Mouse (Mus musculus) forebrain, embryonic 14.5 days (tissue): ENCODE data around the gene Cdadc1. TPM values are rescaled to one million over a fixed set of nuclear protein-coding genes. Genes with fewer than 3 reads are reported as not detected.

Source experiments
- ATAC-seq: fragments of 200-750 bp; cut with Nextera tagmentation; 2 replicates; pipeline ENCODE4 v1.8.0; 2017; ENCODE audit warnings: mild to moderate bottlenecking, moderate library complexity
- DNase-seq: peaks from one replicate; pipeline ENCODE4 v3.0.0-alpha.2; 2015; ENCODE audit warnings: low spot score
- H3K27ac ChIP-seq: fragments of 300-500 bp; sonication (generic); 2 replicates; pipeline ENCODE4 v1.5.1; 2014; ENCODE audit warnings: low read depth, mild to moderate bottlenecking, control low read depth, low read length, moderate library complexity
- H3K27me3 ChIP-seq: fragments of 300-500 bp; sonication (generic); replicated peaks from 2 replicates; pipeline ENCODE4 v1.6.1; 2014; ENCODE audit warnings: low read length, control low read depth, mixed read lengths; ENCODE audit not compliant: control insufficient read depth, insufficient read depth
- H3K36me3 ChIP-seq: fragments of 300-500 bp; sonication (generic); 2 replicates; pipeline ENCODE4 v1.6.1; 2014; ENCODE audit warnings: low read length, control low read depth; ENCODE audit not compliant: control insufficient read depth, insufficient read depth
- H3K4me1 ChIP-seq: fragments of 300-500 bp; sonication (generic); 2 replicates; pipeline ENCODE4 v1.6.1; 2014; ENCODE audit warnings: antibody characterized with exemption, low read length, control low read depth; ENCODE audit not compliant: control insufficient read depth, insufficient read depth
- H3K4me2 ChIP-seq: fragments of 300-500 bp; sonication (generic); 2 replicates; pipeline ENCODE4 v1.6.1; 2014; ENCODE audit warnings: mild to moderate bottlenecking, control low read depth, low read length
- H3K4me3 ChIP-seq: fragments of 300-500 bp; sonication (generic); 2 replicates; pipeline ENCODE4 v1.5.1; 2014; ENCODE audit warnings: low read depth, low read length, control low read depth
- H3K9ac ChIP-seq: fragments of 300-500 bp; sonication (generic); 2 replicates; pipeline ENCODE4 v1.6.1; 2014; ENCODE audit warnings: mild to moderate bottlenecking, low read length, control low read depth, moderate library complexity
- H3K9me3 ChIP-seq: fragments of 300-500 bp; sonication (generic); replicated peaks from 2 replicates; pipeline ENCODE4 v1.6.1; 2016; ENCODE audit warnings: low read length, control low read depth, mixed read lengths; ENCODE audit not compliant: control insufficient read depth
- WGBS: fragments of 180-500 bp; shearing (Covaris S2); extraction: QIAGEN DNeasy Blood & Tissue Kit; methylation state at CpG from one replicate; pipeline ENCODE4 v1.1.7; 2014; 5-methylcytosine and 5-hydroxymethylcytosine counted together
- polyA plus RNA-seq: library from polyadenylated mRNA; unstranded; fragments of >200 nt; fragmentation: Nextera tagmentation; extraction: Ambion mirVana; gene quantifications from 2 replicates; pipeline ENCODE4 v1.2.1, GENCODE M21; 2014

Cdadc1 gene
- polyA plus RNA-seq, 1 experiment from 2014 or later: 33.0 TPM

DNA sequence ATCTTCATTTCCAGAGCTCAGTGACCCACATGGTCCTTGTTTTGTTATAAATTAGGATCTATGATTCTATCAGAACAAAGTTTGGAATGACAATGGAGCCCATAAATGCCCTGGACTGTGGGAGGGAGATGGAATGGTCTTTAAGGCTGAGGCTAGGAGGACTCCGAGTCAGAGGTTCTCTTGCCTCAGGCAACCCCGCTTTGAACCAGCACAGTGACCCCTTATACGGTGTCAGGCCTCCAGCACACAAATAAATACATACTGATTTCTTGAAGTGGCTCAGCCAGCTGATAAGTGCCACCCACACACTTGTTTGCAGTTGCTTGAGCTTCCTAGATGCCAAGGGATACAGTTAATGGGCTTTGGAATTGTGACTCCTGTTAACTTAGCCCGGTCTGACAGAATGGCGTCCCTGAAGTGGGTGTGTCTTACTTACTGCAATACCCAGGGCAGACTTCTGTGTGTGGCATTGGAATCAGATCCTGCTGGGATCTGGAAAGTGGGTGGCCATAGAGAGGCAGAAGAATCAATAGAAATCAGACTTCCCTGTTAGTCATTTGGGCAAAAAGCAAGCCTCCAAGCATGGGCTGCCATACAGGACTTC is 35.6 kb upstream of the Cdadc1 start:
- H3K4me1 ChIP-seq: peaks cover 3% of the 10 kb centered on the region; the same call in 1 of the 2 replicates
- WGBS: 66% methylated on average over 5 of the region's 5 CpGs
- DNase-seq: no peak

DNA sequence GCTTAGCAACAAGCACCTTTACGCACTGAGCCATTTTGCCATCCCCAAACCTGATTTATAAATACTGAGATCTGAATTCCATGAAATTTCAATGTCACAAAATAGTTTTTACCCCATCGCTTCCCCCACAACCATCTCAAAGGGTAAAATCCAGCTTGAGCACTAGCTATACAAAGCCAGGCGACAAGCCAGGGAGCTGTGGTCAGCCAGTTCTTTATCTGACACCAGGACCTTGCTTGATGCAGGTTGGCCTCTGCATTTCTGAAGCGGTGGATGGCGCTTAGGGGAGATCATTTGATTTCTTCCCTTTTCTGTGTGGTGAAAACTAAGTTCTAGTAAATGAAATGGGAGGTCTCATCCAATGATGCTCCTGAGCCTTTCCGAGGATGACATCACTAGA is 34.3 kb upstream of the Cdadc1 start:
- H3K36me3 ChIP-seq: peaks cover 28% of the 10 kb centered on the region
- 90% methylated on average over 6 of the region's 6 CpGs for WGBS
- DNase-seq (no peak), ATAC-seq (no peak)
- H3K4me3 ChIP-seq: no peak overlapping the region
- H3K4me1 ChIP-seq: peaks cover 3% of the 10 kb centered on the region; the same call in 1 of the 2 replicates
- H3K9ac ChIP-seq: no peak overlapping the region
- no peak overlapping the region for H3K4me2 ChIP-seq
- H3K9me3 ChIP-seq: no peaks in the 10 kb centered on the region
- no peak overlapping the region for H3K27ac ChIP-seq
- no peaks in the 10 kb centered on the region for H3K27me3 ChIP-seq

More for the DNA sequence above, 35.6 kb upstream of the Cdadc1 start:
- Histone ChIP-seq H3K4me2 (no peak overlapping the region), H3K36me3 (peaks cover 28% of the 10 kb centered on the region), H3K9me3 (no peaks in the 10 kb centered on the region), H3K9ac (no peak overlapping the region), H3K4me3 (no peak overlapping the region), H3K27ac (no peak overlapping the region), H3K27me3 (no peaks in the 10 kb centered on the region)
- ATAC-seq: no peak

DNA sequence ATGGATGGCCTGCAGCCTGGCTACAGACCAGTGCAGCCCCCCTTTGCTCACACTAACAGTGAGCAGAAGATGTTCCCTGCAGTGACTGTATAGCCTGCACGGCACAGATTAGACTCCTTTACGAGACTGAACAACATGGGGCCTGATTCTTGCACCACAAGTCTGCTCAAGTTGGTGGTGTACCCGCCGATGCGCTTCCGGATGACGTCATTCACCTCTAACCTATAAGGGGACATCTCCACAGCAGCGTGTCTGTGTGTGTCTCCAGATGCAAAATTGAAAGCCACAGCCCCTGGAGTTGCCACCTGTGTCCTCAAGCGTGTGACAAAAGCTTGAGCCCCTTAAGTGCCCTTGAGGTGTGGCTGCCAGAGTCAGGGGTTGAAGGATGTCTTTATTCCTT is 32.3 kb upstream of the Cdadc1 start:
- Histone ChIP-seq H3K4me3 (no peak overlapping the region), H3K9me3 (no peaks in the 10 kb centered on the region), H3K4me1 (peaks cover 5% of the 10 kb centered on the region; the same call in 1 of the 2 replicates), H3K27ac (no peak overlapping the region), H3K36me3 (peaks cover 28% of the 10 kb centered on the region), H3K4me2 (peak overlapping the region; percentile 73; the same call in 1 of the 2 replicates), H3K9ac (no peak overlapping the region), H3K27me3 (no peaks in the 10 kb centered on the region)
- ATAC-seq: no peak
- DNase-seq: no peak
- 82% methylated on average over 9 of the region's 9 CpGs for WGBS

DNA sequence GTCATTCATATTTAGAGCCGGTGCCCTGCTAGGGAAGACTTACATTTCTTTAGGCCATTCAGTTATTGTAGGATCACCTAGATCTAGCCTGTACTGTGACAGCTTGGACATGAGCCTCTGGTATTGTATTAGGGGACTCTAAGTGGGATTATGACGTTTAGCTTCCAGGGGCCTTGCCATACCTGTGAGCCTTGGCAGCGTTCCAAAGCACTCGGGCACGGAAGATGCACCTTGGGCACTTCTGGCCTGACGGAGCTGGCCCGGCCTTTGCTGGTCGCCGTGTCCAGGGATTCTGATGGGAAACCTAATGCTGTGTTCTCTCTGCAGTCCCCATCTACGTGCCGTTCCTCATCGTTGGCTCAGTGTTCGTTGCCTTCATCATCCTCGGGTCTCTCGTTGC is 31.5 kb upstream of the Cdadc1 start:
- 66% methylated on average over 15 of the region's 15 CpGs for WGBS
- ATAC-seq (no peak), DNase-seq (no peak)
- Histone ChIP-seq H3K9ac (0 out of 2 replicates have a peak overlapping the region, but pooled peaks have one; percentile 5), H3K4me3 (peak overlapping the region; percentile 71; the same call in 1 of the 2 replicates), H3K27me3 (no peaks in the 10 kb centered on the region), H3K36me3 (peaks cover 28% of the 10 kb centered on the region), H3K27ac (no peak overlapping the region), H3K9me3 (no peaks in the 10 kb centered on the region), H3K4me1 (peaks cover 5% of the 10 kb centered on the region; the same call in 1 of the 2 replicates), H3K4me2 (peak overlapping the region; percentile 73)

DNA sequence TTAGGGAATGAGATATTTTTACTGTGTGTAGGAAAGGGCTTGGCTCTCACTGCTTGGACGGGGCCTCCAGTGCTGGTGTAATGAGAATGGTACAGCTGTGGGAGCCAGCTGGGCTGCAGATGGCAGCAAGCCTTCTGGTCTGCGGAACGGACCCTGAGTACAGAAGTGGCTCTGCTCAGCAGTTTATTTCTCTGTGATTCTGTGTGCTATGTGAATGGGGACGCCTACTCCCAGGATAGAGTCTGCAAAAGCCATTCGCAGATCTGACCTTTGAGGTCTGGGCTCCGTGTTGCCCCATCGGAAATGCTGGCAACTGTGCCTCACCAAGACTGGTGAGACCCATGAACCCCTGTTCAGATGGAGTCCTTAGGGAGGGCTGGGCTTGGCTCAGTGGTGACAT is 30.1 kb upstream of the Cdadc1 start:
- H3K9me3 ChIP-seq: no peaks in the 10 kb centered on the region
- peak overlapping the region; percentile 71 for H3K4me3 ChIP-seq
- H3K9ac ChIP-seq: peak overlapping the region; percentile 87
- H3K4me1 ChIP-seq: peaks cover 5% of the 10 kb centered on the region; the same call in 1 of the 2 replicates
- H3K36me3 ChIP-seq: peaks cover 22% of the 10 kb centered on the region
- peak overlapping the region; percentile 91; the same call in 1 of the 2 replicates for H3K27ac ChIP-seq
- peak; percentile 40; the same call in 1 of the 2 replicates for ATAC-seq
- H3K4me2 ChIP-seq: peak overlapping the region; percentile 73
- H3K27me3 ChIP-seq: 0 out of 2 replicates have a peak, but pooled peaks cover 7% of the 10 kb centered on the region
- under 1% methylated on average over 7 of the region's 7 CpGs for WGBS
- DNase-seq: peak; percentile 79

DNA sequence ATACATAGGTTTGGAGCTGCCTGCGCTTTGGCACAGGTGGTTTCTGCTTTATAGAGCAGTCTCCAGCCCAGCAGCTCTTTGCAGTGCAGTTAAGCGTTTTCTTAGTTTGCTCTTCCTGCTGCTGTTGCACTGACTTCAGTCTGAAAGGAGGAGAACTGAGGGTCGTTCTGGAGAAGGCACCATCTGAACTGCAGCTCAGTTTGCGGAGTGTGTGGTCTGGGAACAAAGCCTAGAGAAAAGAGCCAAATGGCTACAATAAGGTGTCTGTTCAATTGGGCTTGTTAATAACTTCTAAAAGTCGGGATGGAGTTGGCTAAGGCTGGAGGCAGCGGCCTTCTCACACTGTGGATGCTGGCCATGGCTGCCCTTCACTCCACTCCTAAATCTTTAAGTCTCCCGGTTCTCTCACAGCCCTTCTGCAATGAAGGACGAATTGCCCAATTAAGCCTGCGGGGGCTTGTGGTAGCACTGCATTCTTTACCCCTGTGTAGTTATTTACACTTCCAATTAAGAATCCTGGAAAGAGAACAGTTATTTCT is 29.5 kb upstream of the Cdadc1 start:
- Histone ChIP-seq H3K4me1 (peaks cover 5% of the 10 kb centered on the region; the same call in 1 of the 2 replicates), H3K27me3 (0 out of 2 replicates have a peak, but pooled peaks cover 7% of the 10 kb centered on the region), H3K4me2 (peak overlapping the region; percentile 73), H3K36me3 (peaks cover 20% of the 10 kb centered on the region), H3K9me3 (no peaks in the 10 kb centered on the region), H3K9ac (peak overlapping the region; percentile 87), H3K4me3 (peak overlapping the region; percentile 71), H3K27ac (peak overlapping the region; percentile 91)
- ATAC-seq (peak; percentile 21), DNase-seq (peak; percentile 81)
- WGBS: 1% methylated on average over 9 of the region's 9 CpGs

DNA sequence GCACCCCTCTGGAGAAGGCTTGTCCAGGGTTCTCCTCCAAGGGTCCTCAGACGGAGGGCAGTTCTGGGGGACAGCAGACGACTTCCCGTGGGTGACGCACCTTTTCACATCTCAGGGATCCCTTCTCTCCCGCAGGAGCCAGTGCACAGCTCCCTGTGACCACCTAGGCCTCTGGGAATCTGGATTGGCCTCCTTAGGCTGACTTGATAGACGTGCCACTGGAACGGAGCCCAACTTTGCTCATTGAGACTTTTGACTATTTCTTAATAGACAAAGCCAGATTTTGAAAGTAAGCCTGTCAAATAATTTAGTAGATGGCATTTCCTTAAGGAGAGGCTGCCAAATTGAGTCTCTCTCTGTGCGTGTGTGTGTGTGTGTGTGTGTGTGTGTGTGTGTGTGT is 29.0 kb upstream of the Cdadc1 start:
- H3K9ac ChIP-seq: peak overlapping the region; percentile 87
- 3% methylated on average over 8 of the region's 8 CpGs for WGBS
- DNase-seq: peak; percentile 89
- H3K4me2 ChIP-seq: peak overlapping the region; percentile 73
- H3K27ac ChIP-seq: peak overlapping the region; percentile 91
- 0 out of 2 replicates have a peak, but pooled peaks cover 7% of the 10 kb centered on the region for H3K27me3 ChIP-seq
- no peaks in the 10 kb centered on the region for H3K9me3 ChIP-seq
- H3K36me3 ChIP-seq: peaks cover 20% of the 10 kb centered on the region
- peaks cover 5% of the 10 kb centered on the region; the same call in 1 of the 2 replicates for H3K4me1 ChIP-seq
- peak overlapping the region; percentile 71 for H3K4me3 ChIP-seq
- ATAC-seq: peak; percentile 47

DNA sequence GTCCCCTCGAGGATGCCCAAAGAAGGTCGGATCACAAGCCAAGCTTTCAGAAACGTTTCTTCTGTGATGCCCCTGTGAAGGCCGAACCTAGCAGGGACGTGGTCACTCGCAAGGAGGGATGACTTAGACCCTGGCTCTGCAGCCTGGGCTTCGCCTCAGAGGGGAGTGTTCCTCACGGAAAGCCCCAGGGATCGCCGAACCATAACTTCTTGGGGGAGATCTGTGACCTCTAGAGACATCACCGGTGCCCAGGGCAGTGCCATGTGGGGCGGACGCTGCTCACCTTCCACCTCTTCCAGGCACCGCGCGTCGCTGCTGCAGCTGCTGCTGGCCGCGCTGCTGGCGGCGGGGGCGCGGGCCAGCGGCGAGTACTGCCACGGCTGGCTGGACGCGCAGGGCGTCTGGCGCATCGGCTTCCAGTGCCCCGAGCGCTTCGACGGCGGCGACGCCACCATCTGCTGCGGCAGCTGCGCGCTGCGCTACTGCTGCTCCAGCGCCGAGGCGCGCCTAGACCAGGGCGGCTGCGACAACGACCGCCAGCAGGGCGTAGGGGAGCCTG is 28.1 kb upstream of the Cdadc1 start:
- Histone ChIP-seq H3K4me3 (peak overlapping the region; percentile 71), H3K27me3 (0 out of 2 replicates have a peak, but pooled peaks cover 7% of the 10 kb centered on the region), H3K4me2 (peak overlapping the region; percentile 73), H3K4me1 (0 out of 2 replicates have a peak, but pooled peaks cover 5% of the 10 kb centered on the region), H3K9me3 (no peaks in the 10 kb centered on the region), H3K36me3 (peaks cover 15% of the 10 kb centered on the region), H3K27ac (peak overlapping the region; percentile 91), H3K9ac (peak overlapping the region; percentile 87)
- WGBS: under 1% methylated on average over 51 of the region's 51 CpGs
- DNase-seq (peak; percentile 79), ATAC-seq (peak; percentile 67)
